ENCODE assay signal across 24 mouse cellular contexts in the genomic region with DNA sequence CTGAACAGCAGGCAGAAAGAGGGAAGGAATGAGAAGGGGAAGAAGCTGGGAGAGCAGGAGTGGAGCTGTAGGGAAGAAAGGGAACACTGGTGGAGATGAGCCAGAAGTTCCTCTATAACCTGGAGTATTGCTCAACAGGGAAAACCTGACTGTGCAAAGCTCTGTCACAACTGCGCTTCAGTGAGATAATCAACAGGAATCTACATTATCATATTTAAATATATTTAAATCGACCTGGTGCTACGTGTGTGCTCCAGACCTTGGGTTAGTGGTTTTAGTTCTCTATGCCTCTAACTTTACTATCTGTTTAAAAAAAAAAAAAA. TPM values are rescaled to one million over a fixed set of nuclear protein-coding genes. Genes with fewer than 3 reads are reported as not detected.
DNase-seq lines count a peak whose midpoint lies in the region; ATAC-seq and TF ChIP-seq lines count a peak whose summit lies in the region.
"Had no signal": no experiment of that assay in that cellular context is flagged by ENCODE, and none has a peak within 500 bp of the region (broad histone marks: within the 10 kb centered on the region; RNA-seq: fewer than 3 reads in every experiment).

No protein-coding gene starts in this region.

- no peak for TF ChIP-seq CTCF in heart, postnatal 0 days (IDR thresholded peaks at IDR 0.05; ENCODE audit: low read depth)

- no peak overlapping the region for H3K4me3 ChIP-seq in heart, embryonic 12.5 days
- H3K4me3 ChIP-seq in heart, postnatal 0 days (ENCODE audit: low read depth, low read length), result no peak overlapping the region
- no peak overlapping the region for H3K4me3 ChIP-seq in lung, embryonic 15.5 days
- no peak overlapping the region for H3K4me3 ChIP-seq in limb, embryonic 10.5 days
- H3K4me3 ChIP-seq: embryonic facial prominence, embryonic 13.5 days; liver, embryonic 13.5 days; midbrain, embryonic 13.5 days had no signal

- DNase-seq in heart, adult 8-10 months (ENCODE audit: low spot score), result no peak
- DNase-seq in heart, postnatal 0 days (ENCODE audit: low spot score), result no peak
- no peak for DNase-seq in heart, postnatal 10 days
- no peak for DNase-seq in lung, postnatal 10 days
- DNase-seq in gonadal fat pad, adult 2 months (ENCODE audit: low read depth), result peak; percentile 70
- DNase-seq in limb, embryonic 10.5 days (ENCODE audit: low spot score), result no peak
- DNase-seq: adrenal gland, postnatal 14 days; cerebellum, adult 11 months; cerebellum, adult 9-10 months; cerebellum, postnatal 36 days; forebrain, postnatal 0 days; kidney, postnatal 14 days; layer of hippocampus, adult 9-11 months; liver, embryonic 13.5 days; thymus, adult 2 months; thymus, postnatal 36 days had no signal

- H3K9me3 ChIP-seq in heart, embryonic 12.5 days (replicated peaks), result no peaks in the 10 kb centered on the region
- H3K9me3 ChIP-seq in heart, postnatal 0 days (replicated peaks; ENCODE audit: control insufficient read depth, low read length), result no peaks in the 10 kb centered on the region
- H3K9me3 ChIP-seq in lung, embryonic 15.5 days, result no peaks in the 10 kb centered on the region
- no peaks in the 10 kb centered on the region for H3K9me3 ChIP-seq in limb, embryonic 10.5 days (replicated peaks)
- H3K9me3 ChIP-seq: embryonic facial prominence, embryonic 13.5 days; liver, embryonic 13.5 days; midbrain, embryonic 13.5 days had no signal

- peak overlapping the region; percentile 69 for H3K27ac ChIP-seq in heart, embryonic 12.5 days (ENCODE audit: poor library complexity, severe bottlenecking)
- H3K27ac ChIP-seq in heart, postnatal 0 days (ENCODE audit: low read depth), result peak overlapping the region; percentile 51
- peak overlapping the region; percentile 58 for H3K27ac ChIP-seq in lung, embryonic 15.5 days
- H3K27ac ChIP-seq in limb, embryonic 10.5 days, result no peak overlapping the region
- H3K27ac ChIP-seq: embryonic facial prominence, embryonic 13.5 days; hindbrain, embryonic 14.5 days; liver, embryonic 13.5 days; macrophage; midbrain, embryonic 13.5 days had no signal

- H3K27me3 ChIP-seq in heart, embryonic 12.5 days (replicated peaks), result no peaks in the 10 kb centered on the region
- H3K27me3 ChIP-seq in heart, postnatal 0 days (ENCODE audit: control insufficient read depth, insufficient read depth, low read length), result no peaks in the 10 kb centered on the region
- H3K27me3 ChIP-seq in lung, embryonic 15.5 days, result no peaks in the 10 kb centered on the region
- H3K27me3 ChIP-seq in limb, embryonic 10.5 days (ENCODE audit: low read depth, poor library complexity, severe bottlenecking), result no peaks in the 10 kb centered on the region
- H3K27me3 ChIP-seq: embryonic facial prominence, embryonic 13.5 days; liver, embryonic 13.5 days had no signal

- ATAC-seq in heart, embryonic 12.5 days (ENCODE audit: insufficient number of reproducible peaks, low FRiP score), result no peak
- ATAC-seq in heart, postnatal 0 days (ENCODE audit: insufficient read depth, low read depth), result no peak
- ATAC-seq in lung, embryonic 15.5 days (ENCODE audit: borderline replicate concordance, extremely low read depth, low FRiP score, low TSS enrichment), result no peak
- ATAC-seq: CD4-positive, CD25-positive, alpha-beta regulatory T cell, adult 4 months; forebrain, postnatal 0 days; intestine, postnatal 0 days; midbrain, embryonic 13.5 days had no signal

- H3K9ac ChIP-seq in heart, embryonic 12.5 days, result no peak overlapping the region
- no peak overlapping the region for H3K9ac ChIP-seq in heart, postnatal 0 days (replicated peaks; ENCODE audit: low read depth, low read length)
- no peak overlapping the region for H3K9ac ChIP-seq in lung, embryonic 15.5 days
- H3K9ac ChIP-seq: embryonic facial prominence, embryonic 13.5 days; forebrain, postnatal 0 days; hindbrain, embryonic 14.5 days; liver, embryonic 13.5 days; midbrain, embryonic 13.5 days had no signal

- peak overlapping the region; percentile 15; the same call in 1 of the 2 replicates for H3K4me2 ChIP-seq in heart, embryonic 12.5 days
- no peak overlapping the region for H3K4me2 ChIP-seq in heart, postnatal 0 days (ENCODE audit: low read depth, low read length)
- no peak overlapping the region for H3K4me2 ChIP-seq in lung, embryonic 15.5 days
- H3K4me2 ChIP-seq: embryonic facial prominence, embryonic 13.5 days; hindbrain, embryonic 14.5 days; liver, embryonic 13.5 days; midbrain, embryonic 13.5 days had no signal

- H3K4me1 ChIP-seq in heart, embryonic 12.5 days (replicated peaks), result peaks cover 30% of the 10 kb centered on the region
- peaks cover 25% of the 10 kb centered on the region for H3K4me1 ChIP-seq in heart, postnatal 0 days (ENCODE audit: control insufficient read depth, insufficient read depth)
- H3K4me1 ChIP-seq in lung, embryonic 15.5 days, result peaks cover 28% of the 10 kb centered on the region
- H3K4me1 ChIP-seq in limb, embryonic 10.5 days, result peaks cover 23% of the 10 kb centered on the region

- no peaks in the 10 kb centered on the region for H3K36me3 ChIP-seq in heart, embryonic 12.5 days
- H3K36me3 ChIP-seq in heart, postnatal 0 days (replicated peaks; ENCODE audit: control insufficient read depth, insufficient read depth, low read length), result no peaks in the 10 kb centered on the region
- H3K36me3 ChIP-seq in lung, embryonic 15.5 days, result no peaks in the 10 kb centered on the region
- no peaks in the 10 kb centered on the region for H3K36me3 ChIP-seq in limb, embryonic 10.5 days
- H3K36me3 ChIP-seq: embryonic facial prominence, embryonic 13.5 days; liver, embryonic 13.5 days; midbrain, embryonic 13.5 days had no signal

- TF ChIP-seq EP300 in heart, postnatal 0 days (IDR thresholded peaks at IDR 0.05; ENCODE audit: low read depth), result no peak

- intact Hi-C loops in heart, postnatal 10 days (cut with DNase I), result no loop called here

- 75% methylated on average over 3 of the region's 3 CpGs for WGBS in heart, embryonic 12.5 days
- 75% methylated on average over 3 of the region's 3 CpGs for WGBS in heart, postnatal 0 days
- 75% methylated on average over 3 of the region's 3 CpGs for WGBS in lung, embryonic 15.5 days
- 89% methylated on average over 3 of the region's 3 CpGs for WGBS in limb, embryonic 10.5 days

RNA-seq across cellular contexts. Expression of a gene that starts 30.0 kb away (rescaled TPM):
- polyA plus RNA-seq in heart, embryonic 12.5 days (2016; fragmentation: Nextera tagmentation; extraction: Ambion mirVana), result 29.4 and 29.6 TPM in 2 replicates
- total RNA-seq in heart, adult 8-10 months (2022), result 10 to 100 TPM; 28.6 to 35.3 (median 32.5) TPM
- 22.6 and 29.2 TPM in 2 replicates for total RNA-seq in heart, postnatal 0 days (2014; rRNA removed; ENCODE audit: low replicate concordance)
- polyA plus RNA-seq in heart, postnatal 0 days (2015; fragmentation: Nextera tagmentation; extraction: Ambion mirVana), result 17.4 and 17.9 TPM in 2 replicates
- 10 to 100 TPM; 44.5 to 51.4 TPM for total RNA-seq in heart, postnatal 10 days (2021)
- polyA plus RNA-seq in lung, embryonic 15.5 days (2015; fragmentation: Nextera tagmentation; extraction: Ambion mirVana), result 33.5 and 34.9 TPM in 2 replicates
- polyA plus RNA-seq in gonadal fat pad, adult 2 months (2012; rRNA removed), result 15.2 and 17.5 TPM in 2 replicates
- 47.9 and 55.6 TPM in 2 replicates for polyA plus RNA-seq in limb, embryonic 10.5 days (2016; fragmentation: Nextera tagmentation; extraction: Ambion mirVana)
